Mouse (Mus musculus) E14TG2a.4 (cell line): ENCODE measurements at regions not wholly inside any gene's neighbourhood (a gene's known extent, or its start where the extent isn't known, plus 50 kb on each side); places are given as distances from the start of the nearest gene placed in this dataset.

Source experiments
- CTCF ChIP-seq: conservative IDR thresholded peaks from 2 replicates; pipeline ENCODE4 v1.5.1; 2014; ENCODE audit warnings: low read length
- NANOG ChIP-seq: IDR thresholded peaks from 2 replicates; pipeline ENCODE4 v1.6.1; 2014; ENCODE audit warnings: borderline replicate concordance, low read length, mixed read lengths

- TF ChIP-seq CTCF: no peak
- TF ChIP-seq NANOG: no peak
Measured at GRCm38 (mm10) chr3:140230712-140231111, 981.4 kb downstream of the Pdha2 start.
